Mouse (Mus musculus) spleen, adult 2 months (tissue): ENCODE measurements around the gene Ajap1. TPM values are rescaled to one million over a fixed set of nuclear protein-coding genes. Genes with fewer than 3 reads are reported as not detected.

ENCODE experiments used
- DNase-seq, 2 experiments: peaks; one replicate each; pipeline versions ENCODE4 v3.0.0 to v3.0.0-alpha.2; 2012 to 2021; ENCODE audit warnings: low spot score in 2 of 2, low read depth in 1 of 2
- H3K27ac ChIP-seq: fragments of 200-500 bp; 2 replicates; pipeline ENCODE4 v1.5.1; 2012; ENCODE audit warnings: low read length, inconsistent platforms; ENCODE audit not compliant: insufficient read depth
- H3K27me3 ChIP-seq: fragments of 200-500 bp; 2 replicates; pipeline ENCODE4 v1.6.1; 2012; ENCODE audit warnings: mild to moderate bottlenecking, moderate library complexity, low read length, inconsistent platforms; ENCODE audit not compliant: control insufficient read depth, insufficient read depth
- H3K36me3 ChIP-seq: fragments of 200-500 bp; 2 replicates; pipeline ENCODE4 v1.6.1; 2012; ENCODE audit warnings: mild to moderate bottlenecking, low read length, inconsistent platforms; ENCODE audit not compliant: control insufficient read depth, insufficient read depth
- H3K4me1 ChIP-seq: fragments of 200-500 bp; 2 replicates; pipeline ENCODE4 v1.6.1; 2011; ENCODE audit warnings: inconsistent platforms; ENCODE audit not compliant: control insufficient read depth, insufficient read depth, insufficient read length
- H3K4me3 ChIP-seq: fragments of 200-500 bp; 2 replicates; pipeline ENCODE4 v1.5.1; 2011; ENCODE audit warnings: mild to moderate bottlenecking, inconsistent platforms; ENCODE audit not compliant: insufficient read depth, insufficient read length; ENCODE audit errors: extremely low read depth
- CTCF ChIP-seq: fragments of 200-500 bp; IDR thresholded peaks from 2 replicates; pipeline ENCODE4 v1.5.1; 2011; ENCODE audit warnings: mild to moderate bottlenecking, inconsistent platforms; ENCODE audit not compliant: insufficient read depth, insufficient read length, insufficient replicate concordance; ENCODE audit errors: extremely low read depth
- POLR2A ChIP-seq: fragments of 200-500 bp; IDR thresholded peaks from 2 replicates; pipeline ENCODE4 v1.6.1; 2011; ENCODE audit warnings: low read depth, low read length, inconsistent platforms
- WGBS: fragments of 180-500 bp; shearing (Covaris S2); methylation state at CpG from one replicate; pipeline ENCODE4 v1.1.7; 2018; 5-methylcytosine and 5-hydroxymethylcytosine counted together
- polyA plus RNA-seq: library from polyadenylated mRNA; depleted of rRNA; stranded (reverse); fragments of >200 nt; gene quantifications from 2 replicates; pipeline ENCODE4 v1.2.3, GENCODE M21; 2012

Gene Ajap1
- polyA plus RNA-seq, 1 experiment = 0.04 TPM

- Histone ChIP-seq H3K4me1 (no peaks in the 10 kb centered on the region), H3K27ac (no peak overlapping the region), H3K27me3 (no peaks in the 10 kb centered on the region), H3K36me3 (no peaks in the 10 kb centered on the region), H3K4me3 (no peak overlapping the region)
- TF ChIP-seq POLR2A (no peak), CTCF (no peak)
- 94% methylated on average over 7 of the region's 7 CpGs for WGBS
- DNase-seq = no peak
These were observed 29.1 kb downstream of the Ajap1 start for GRCm38 (mm10) chr4:153453496-153453895.

GRCm38 (mm10) chr4:153451516-153451915, 31.1 kb downstream of the Ajap1 start:
- Histone ChIP-seq H3K27me3 (no peaks in the 10 kb centered on the region), H3K27ac (no peak overlapping the region), H3K4me3 (no peak overlapping the region), H3K36me3 (no peaks in the 10 kb centered on the region), H3K4me1 (no peaks in the 10 kb centered on the region)
- 91% methylated on average over 8 of the region's 8 CpGs for WGBS
- no peak for DNase-seq
- TF ChIP-seq CTCF (no peak), POLR2A (no peak)

GRCm38 (mm10) chr4:153442522-153442921, 40.1 kb downstream of the Ajap1 start:
- no peaks in the 10 kb centered on the region for H3K4me1 ChIP-seq
- no peak overlapping the region for H3K27ac ChIP-seq
- no peaks in the 10 kb centered on the region for H3K27me3 ChIP-seq
- TF ChIP-seq CTCF = no peak
- TF ChIP-seq POLR2A = no peak
- DNase-seq = no peak
- no peaks in the 10 kb centered on the region for H3K36me3 ChIP-seq
- H3K4me3 ChIP-seq = no peak overlapping the region
- 87% methylated on average over 10 of the region's 10 CpGs for WGBS

- WGBS = 59% methylated on average over 11 of the region's 11 CpGs
- no peak overlapping the region for H3K4me3 ChIP-seq
- H3K4me1 ChIP-seq = no peaks in the 10 kb centered on the region
- no peaks in the 10 kb centered on the region for H3K27me3 ChIP-seq
- no peaks in the 10 kb centered on the region for H3K36me3 ChIP-seq
- TF ChIP-seq POLR2A (no peak), CTCF (no peak)
- no peak overlapping the region for H3K27ac ChIP-seq
- DNase-seq = no peak
These were observed 42.7 kb downstream of the Ajap1 start for GRCm38 (mm10) chr4:153439868-153440267.

GRCm38 (mm10) chr4:153439031-153439430, 43.6 kb downstream of the Ajap1 start:
- Histone ChIP-seq H3K36me3 (no peaks in the 10 kb centered on the region), H3K4me1 (no peaks in the 10 kb centered on the region), H3K4me3 (no peak overlapping the region), H3K27me3 (no peaks in the 10 kb centered on the region), H3K27ac (no peak overlapping the region)
- no peak for DNase-seq
- 83% methylated on average over 12 of the region's 12 CpGs for WGBS
- TF ChIP-seq CTCF (no peak), POLR2A (no peak)

- H3K36me3 ChIP-seq = no peaks in the 10 kb centered on the region
- 78% methylated on average over 9 of the region's 9 CpGs for WGBS
These were observed 45.4 kb downstream of the Ajap1 start for GRCm38 (mm10) chr4:153437196-153437595.

GRCm38 (mm10) chr4:153435917-153436316, 46.7 kb downstream of the Ajap1 start:
- TF ChIP-seq POLR2A = no peak
- TF ChIP-seq CTCF = no peak
- Histone ChIP-seq H3K4me3 (no peak overlapping the region), H3K27me3 (no peaks in the 10 kb centered on the region), H3K27ac (no peak overlapping the region), H3K4me1 (no peaks in the 10 kb centered on the region), H3K36me3 (no peaks in the 10 kb centered on the region)
- DNase-seq = no peak
- 72% methylated on average over 5 of the region's 5 CpGs for WGBS

More at GRCm38 (mm10) chr4:153437196-153437595, 45.4 kb downstream of the Ajap1 start:
- Histone ChIP-seq H3K27me3 (no peaks in the 10 kb centered on the region), H3K27ac (no peak overlapping the region), H3K4me3 (no peak overlapping the region), H3K4me1 (no peaks in the 10 kb centered on the region)
- TF ChIP-seq CTCF = no peak
- TF ChIP-seq POLR2A = no peak
- no peak for DNase-seq

GRCm38 (mm10) chr4:153429971-153430370, 52.6 kb downstream of the Ajap1 start:
- DNase-seq = no peak
- no peak for TF ChIP-seq POLR2A
- WGBS = 85% methylated on average over 2 of the region's 2 CpGs
- H3K27me3 ChIP-seq = no peaks in the 10 kb centered on the region
- no peaks in the 10 kb centered on the region for H3K4me1 ChIP-seq
- H3K36me3 ChIP-seq = no peaks in the 10 kb centered on the region
- H3K27ac ChIP-seq = no peak overlapping the region
- H3K4me3 ChIP-seq = no peak overlapping the region
